20 mouse cellular contexts compared by ENCODE assay signal in the genomic region with DNA sequence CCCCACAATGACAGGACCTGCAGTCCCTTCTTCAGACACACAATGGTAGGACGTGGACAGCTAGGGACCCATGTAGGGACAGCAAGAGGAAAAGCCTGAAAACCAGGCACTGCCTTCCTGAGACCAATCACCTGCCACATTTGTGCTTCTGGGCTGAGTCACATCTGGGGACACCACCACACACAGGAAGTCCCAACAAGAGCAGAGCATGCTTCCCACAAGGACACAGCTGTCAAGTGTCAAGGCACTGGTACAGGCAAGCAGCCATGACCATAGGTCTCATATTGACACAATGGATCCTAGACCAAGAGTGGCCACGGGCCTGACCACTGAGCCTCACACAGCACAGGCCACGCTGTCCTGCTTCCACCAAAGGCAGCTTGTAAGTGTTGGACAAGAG. TPM values are rescaled to one million over a fixed set of nuclear protein-coding genes. Genes with fewer than 3 reads are reported as not detected.
"Had no signal": no experiment of that assay in that cellular context is flagged by ENCODE, and none has a peak within 500 bp of the region (broad histone marks: within the 10 kb centered on the region; RNA-seq: fewer than 3 reads in every experiment).

No protein-coding gene starts in this region.

- H3K4me2 ChIP-seq: liver, embryonic 13.5 days; lung, embryonic 15.5 days; neural tube, embryonic 13.5 days had no signal

- H3K27me3 ChIP-seq: liver, embryonic 13.5 days; lung, embryonic 15.5 days; neural tube, embryonic 13.5 days had no signal

- DNase-seq: kidney, postnatal 10 days; kidney, postnatal 4 days; liver; liver, embryonic 13.5 days; lung, postnatal 14 days; midbrain, embryonic 14.5 days; retina, postnatal 1 day; right cerebral cortex, postnatal 4 days; spleen, adult 18-20 months; thymus, adult 18-20 months; thymus, postnatal 14 days had no signal

- ATAC-seq: liver, postnatal 0 days had no signal

- H3K4me3 ChIP-seq: layer of hippocampus, adult 2 months; liver, embryonic 13.5 days; lung, embryonic 15.5 days; neural tube, embryonic 13.5 days had no signal

- H3K9ac ChIP-seq: liver, postnatal 0 days had no signal

- H3K9me3 ChIP-seq: liver, embryonic 13.5 days; lung, embryonic 15.5 days; neural tube, embryonic 13.5 days had no signal

- H3K27ac ChIP-seq: layer of hippocampus, adult 2 months; liver, embryonic 13.5 days; lung, embryonic 15.5 days; macrophage; neural tube, embryonic 13.5 days had no signal

RNA-seq across cellular contexts. Expression of a gene that starts 8.0 kb away (rescaled TPM):
- total RNA-seq: monocyte, adult 5-6 weeks had no signal
- polyA plus RNA-seq: liver, embryonic 13.5 days; liver, postnatal 0 days; macrophage had no signal

RNA-seq across cellular contexts. Expression of a gene that starts 27.9 kb away (rescaled TPM):
- total RNA-seq: monocyte, adult 5-6 weeks had no signal
- polyA plus RNA-seq: kidney, embryonic 14.5 days; limb, embryonic 11.5 days; macrophage; stomach, embryonic 14.5 days had no signal
